Mouse (Mus musculus) cerebellum, adult 9-11 months (tissue): ENCODE data around the gene Nudt1.
"Not testable (repeated sequence)": the region's sequence is repeated elsewhere in the genome, so short reads cannot be mapped to it uniquely, and the experiment has no call there.

ENCODE experiments used
- DNase-seq: peaks from one replicate; pipeline ENCODE4 v3.0.0; 2022

The Nudt1 gene

GRCm38 (mm10) chr5:140345244-140345643 is 23.8 kb downstream of the Nudt1 start:
- DNase-seq: no peak

- no peak for DNase-seq
Measured at GRCm38 (mm10) chr5:140346050-140346449, 24.6 kb downstream of the Nudt1 start.

- no peak for DNase-seq
Measured at GRCm38 (mm10) chr5:140349882-140350281, 28.4 kb downstream of the Nudt1 start.

- no peak for DNase-seq
Measured at GRCm38 (mm10) chr5:140350731-140351497, 29.5 kb downstream of the Nudt1 start.

- DNase-seq: no peak
Measured at GRCm38 (mm10) chr5:140352352-140352751, 30.9 kb downstream of the Nudt1 start.

GRCm38 (mm10) chr5:140355934-140356333 is 34.5 kb downstream of the Nudt1 start:
- no peak for DNase-seq

GRCm38 (mm10) chr5:140357466-140357865 is 36.0 kb downstream of the Nudt1 start:
- no peak for DNase-seq

GRCm38 (mm10) chr5:140359930-140360674 is 38.6 kb downstream of the Nudt1 start:
- DNase-seq: no peak

- DNase-seq: no peak
Measured at GRCm38 (mm10) chr5:140364415-140364814, 43.0 kb downstream of the Nudt1 start.

GRCm38 (mm10) chr5:140368126-140368525 is 46.7 kb downstream of the Nudt1 start:
- not testable (repeated sequence) for DNase-seq

GRCm38 (mm10) chr5:140368926-140369325 is 47.5 kb downstream of the Nudt1 start:
- DNase-seq: no peak

GRCm38 (mm10) chr5:140369466-140369865 is 48.0 kb downstream of the Nudt1 start:
- no peak for DNase-seq

GRCm38 (mm10) chr5:140370446-140371254 is 49.2 kb downstream of the Nudt1 start:
- no peak for DNase-seq

GRCm38 (mm10) chr5:140371671-140372070 is 50.2 kb downstream of the Nudt1 start:
- DNase-seq: no peak

- no peak for DNase-seq
Measured at GRCm38 (mm10) chr5:140373711-140374110, 52.3 kb downstream of the Nudt1 start.

- no peak for DNase-seq
Measured at GRCm38 (mm10) chr5:140374226-140374625, 52.8 kb downstream of the Nudt1 start.

GRCm38 (mm10) chr5:140375249-140375829 is 53.9 kb downstream of the Nudt1 start:
- DNase-seq: no peak

GRCm38 (mm10) chr5:140378121-140378853 is 56.8 kb downstream of the Nudt1 start:
- no peak for DNase-seq

GRCm38 (mm10) chr5:140379299-140379698 is 57.8 kb downstream of the Nudt1 start:
- no peak for DNase-seq

- DNase-seq: no peak
Measured at GRCm38 (mm10) chr5:140381156-140381555, 59.7 kb downstream of the Nudt1 start.

GRCm38 (mm10) chr5:140382688-140383087 is 61.2 kb downstream of the Nudt1 start:
- DNase-seq: no peak

GRCm38 (mm10) chr5:140383559-140383958 is 62.1 kb downstream of the Nudt1 start:
- no peak for DNase-seq
